In genomic region chr15:85710641-85711580, GRCm38 (mm10) we compare ENCODE assay signal across 13 mouse cellular contexts. TPM values are rescaled to one million over a fixed set of nuclear protein-coding genes. Genes with fewer than 3 reads are reported as not detected.
A peak's percentile ranks its signal among the peaks of the same experiment; 100 is the strongest.
DNase-seq lines count a peak whose midpoint lies in the region; ATAC-seq and TF ChIP-seq lines count a peak whose summit lies in the region.
"Had no signal": no experiment of that assay in that cellular context is flagged by ENCODE, and none has a peak within 500 bp of the region (broad histone marks: within the 10 kb centered on the region; RNA-seq: fewer than 3 reads in every experiment).

No protein-coding gene starts in this region.

- no peak for ATAC-seq in cerebellum, adult (ENCODE audit: insufficient number of reproducible peaks, low FRiP score, low TSS enrichment)
- no peak for ATAC-seq in hindbrain, postnatal 0 days
- peak; percentile 5 for ATAC-seq in midbrain, embryonic 13.5 days
- ATAC-seq in midbrain, embryonic 11.5 days (ENCODE audit: low FRiP score) = no peak
- ATAC-seq: liver, embryonic 12.5 days had no signal

- H3K4me1 ChIP-seq in hindbrain, postnatal 0 days (ENCODE audit: insufficient read depth, low read length) = no peaks in the 10 kb centered on the region
- 0 out of 2 replicates have a peak, but pooled peaks cover 3% of the 10 kb centered on the region for H3K4me1 ChIP-seq in hindbrain, embryonic 10.5 days (replicated peaks)
- H3K4me1 ChIP-seq in midbrain, embryonic 13.5 days (replicated peaks) = peaks cover 8% of the 10 kb centered on the region
- no peaks in the 10 kb centered on the region for H3K4me1 ChIP-seq in midbrain, embryonic 11.5 days (ENCODE audit: control insufficient read depth, insufficient read depth, low read length)

- H3K27ac ChIP-seq in hindbrain, postnatal 0 days = no peak overlapping the region
- H3K27ac ChIP-seq in hindbrain, embryonic 10.5 days = no peak overlapping the region
- no peak overlapping the region for H3K27ac ChIP-seq in midbrain, embryonic 13.5 days
- no peak overlapping the region for H3K27ac ChIP-seq in midbrain, embryonic 11.5 days (ENCODE audit: low read depth, low read length)
- H3K27ac ChIP-seq: hindbrain, embryonic 12.5 days; liver, embryonic 12.5 days had no signal

- no peaks in the 10 kb centered on the region for H3K27me3 ChIP-seq in hindbrain, postnatal 0 days (ENCODE audit: insufficient read depth, low read length)
- H3K27me3 ChIP-seq in hindbrain, embryonic 10.5 days (ENCODE audit: insufficient read depth, poor library complexity, severe bottlenecking) = peaks cover 34% of the 10 kb centered on the region
- H3K27me3 ChIP-seq in midbrain, embryonic 13.5 days = peaks cover 11% of the 10 kb centered on the region
- H3K27me3 ChIP-seq in midbrain, embryonic 11.5 days (ENCODE audit: control insufficient read depth, insufficient read depth, low read length) = no peaks in the 10 kb centered on the region; the same call in 1 of the 2 replicates
- H3K27me3 ChIP-seq: Patski had no signal

- no peak overlapping the region for H3K4me2 ChIP-seq in hindbrain, postnatal 0 days (ENCODE audit: low read depth, low read length)
- no peak overlapping the region for H3K4me2 ChIP-seq in midbrain, embryonic 13.5 days (replicated peaks)
- no peak overlapping the region for H3K4me2 ChIP-seq in midbrain, embryonic 11.5 days
- H3K4me2 ChIP-seq: hindbrain, embryonic 12.5 days; liver, embryonic 12.5 days had no signal

- 0 out of 2 replicates have a peak overlapping the region, but pooled peaks have one; percentile 5 for H3K9ac ChIP-seq in hindbrain, postnatal 0 days (replicated peaks; ENCODE audit: low read length)
- H3K9ac ChIP-seq in midbrain, embryonic 13.5 days (replicated peaks) = no peak overlapping the region
- no peak overlapping the region for H3K9ac ChIP-seq in midbrain, embryonic 11.5 days (ENCODE audit: low read length)
- H3K9ac ChIP-seq: hindbrain, embryonic 12.5 days; liver, embryonic 12.5 days had no signal

- DNase-seq in cerebellum, adult 11-12 months = peak; percentile 55
- no peak for DNase-seq in hindbrain, postnatal 0 days (ENCODE audit: low spot score)
- no peak for DNase-seq in hindbrain, embryonic 10.5 days (ENCODE audit: low spot score)
- no peak for DNase-seq in midbrain, embryonic 11.5 days (ENCODE audit: low spot score, missing footprints)
- DNase-seq in cerebellum, postnatal 14 days = peak; percentile 38 to 52
- DNase-seq in lung, adult 18-20 months = no peak

- 79% methylated on average over 17 of the region's 17 CpGs for WGBS in hindbrain, postnatal 0 days
- WGBS in hindbrain, embryonic 10.5 days = 79% methylated on average over 17 of the region's 17 CpGs
- WGBS in midbrain, embryonic 13.5 days = 78% methylated on average over 17 of the region's 17 CpGs
- WGBS in midbrain, embryonic 11.5 days = 70% methylated on average over 17 of the region's 17 CpGs

- H3K36me3 ChIP-seq in hindbrain, postnatal 0 days (ENCODE audit: insufficient read depth, low read length) = peaks cover 18% of the 10 kb centered on the region; the same call in 1 of the 2 replicates
- H3K36me3 ChIP-seq in hindbrain, embryonic 10.5 days = no peaks in the 10 kb centered on the region
- H3K36me3 ChIP-seq in midbrain, embryonic 13.5 days = peaks cover 16% of the 10 kb centered on the region
- no peaks in the 10 kb centered on the region for H3K36me3 ChIP-seq in midbrain, embryonic 11.5 days (ENCODE audit: control insufficient read depth, insufficient read depth, low read length)
- H3K36me3 ChIP-seq: liver, embryonic 12.5 days had no signal

- TF ChIP-seq CTCF in hindbrain, postnatal 0 days (IDR thresholded peaks at IDR 0.05; ENCODE audit: low read depth) = no peak

- H3K4me3 ChIP-seq in hindbrain, postnatal 0 days (ENCODE audit: low read length) = no peak overlapping the region
- H3K4me3 ChIP-seq in hindbrain, embryonic 10.5 days = no peak overlapping the region
- no peak overlapping the region for H3K4me3 ChIP-seq in midbrain, embryonic 13.5 days (replicated peaks)
- no peak overlapping the region for H3K4me3 ChIP-seq in midbrain, embryonic 11.5 days (ENCODE audit: low read depth, low read length)
- H3K4me3 ChIP-seq: hindbrain, embryonic 12.5 days; liver, embryonic 12.5 days had no signal

- no peaks in the 10 kb centered on the region for H3K9me3 ChIP-seq in hindbrain, postnatal 0 days (ENCODE audit: low read length)
- H3K9me3 ChIP-seq in hindbrain, embryonic 10.5 days = 0 out of 2 replicates have a peak, but pooled peaks cover 4% of the 10 kb centered on the region
- H3K9me3 ChIP-seq in midbrain, embryonic 13.5 days = no peaks in the 10 kb centered on the region
- no peaks in the 10 kb centered on the region for H3K9me3 ChIP-seq in midbrain, embryonic 11.5 days (ENCODE audit: control insufficient read depth, low read length)
- H3K9me3 ChIP-seq: liver, embryonic 12.5 days had no signal

RNA-seq across cellular contexts. Expression of gene Ppara, which starts 23.9 kb away (rescaled TPM):
- 1.2 and 6.6 TPM in 2 replicates for total RNA-seq in hindbrain, postnatal 0 days (2014; rRNA removed)
- polyA plus RNA-seq in hindbrain, postnatal 0 days (2015; fragmentation: Nextera tagmentation; extraction: Ambion mirVana) = 1.9 and 2.7 TPM in 2 replicates
- 0.24 and 0.62 TPM in 2 replicates for polyA plus RNA-seq in hindbrain, embryonic 10.5 days (2016; fragmentation: Nextera tagmentation; extraction: Ambion mirVana)
- polyA plus RNA-seq in midbrain, embryonic 13.5 days (2015; fragmentation: Nextera tagmentation; extraction: Ambion mirVana) = 0.54 and 0.96 TPM in 2 replicates
- polyA plus RNA-seq in midbrain, embryonic 11.5 days (2014; fragmentation: Nextera tagmentation; extraction: Ambion mirVana) = 0.62 and 0.92 TPM in 2 replicates
- total RNA-seq: granulocyte monocyte progenitor cell, adult 5-6 weeks; megakaryocyte-erythroid progenitor cell, adult 5-6 weeks had no signal

Comparison
In these comparisons a context has a peak if more than half of its experiments do, and no peak if none do; other contexts are left out.
1. DNase-seq: peak in cerebellum, adult 11-12 months (single experiment) and cerebellum, postnatal 14 days (2 of 2); none in hindbrain, postnatal 0 days (single experiment), hindbrain, embryonic 10.5 days (single experiment), midbrain, embryonic 11.5 days (single experiment) and lung, adult 18-20 months (0 of 2).